Mouse (Mus musculus) intestine, embryonic 15.5 days (tissue): ENCODE results near the gene Hoxc6. TPM values are rescaled to one million over a fixed set of nuclear protein-coding genes. Genes with fewer than 3 reads are reported as not detected.

Experiments
- ATAC-seq: fragments of 200-750 bp; cut with Nextera tagmentation; 2 replicates; pipeline ENCODE4 v1.8.0; 2017; ENCODE audit warnings: moderate TSS enrichment, moderate library complexity
- H3K27ac ChIP-seq: fragments of 300-500 bp; sonication (generic); 2 replicates; pipeline ENCODE4 v1.5.1; 2015; ENCODE audit warnings: mild to moderate bottlenecking, inconsistent platforms
- H3K27me3 ChIP-seq: fragments of 300-500 bp; sonication (generic); replicated peaks from 2 replicates; pipeline ENCODE4 v1.6.1; 2015; ENCODE audit warnings: inconsistent platforms
- H3K36me3 ChIP-seq: fragments of 300-500 bp; sonication (generic); 2 replicates; pipeline ENCODE4 v1.6.1; 2015; ENCODE audit warnings: inconsistent platforms
- H3K4me1 ChIP-seq: fragments of 300-500 bp; sonication (generic); replicated peaks from 2 replicates; pipeline ENCODE4 v1.6.1; 2015; ENCODE audit warnings: inconsistent platforms
- H3K4me2 ChIP-seq: fragments of 300-500 bp; sonication (generic); replicated peaks from 2 replicates; pipeline ENCODE4 v1.6.1; 2015; ENCODE audit warnings: mild to moderate bottlenecking, inconsistent platforms
- H3K4me3 ChIP-seq: fragments of 300-500 bp; sonication (generic); replicated peaks from 2 replicates; pipeline ENCODE4 v1.5.1; 2015; ENCODE audit warnings: inconsistent platforms
- H3K9ac ChIP-seq: fragments of 300-500 bp; sonication (generic); 2 replicates; pipeline ENCODE4 v1.6.1; 2015; ENCODE audit warnings: inconsistent platforms
- H3K9me3 ChIP-seq: fragments of 300-500 bp; sonication (generic); 2 replicates; pipeline ENCODE4 v1.6.1; 2016; ENCODE audit warnings: inconsistent platforms
- WGBS: fragments of 180-500 bp; shearing (Covaris S2); methylation state at CpG from one replicate; pipeline ENCODE4 v1.1.7; 2015; 5-methylcytosine and 5-hydroxymethylcytosine counted together
- polyA plus RNA-seq: library from polyadenylated mRNA; unstranded; fragments of >200 nt; fragmentation: Nextera tagmentation; extraction: Ambion mirVana; gene quantifications from 2 replicates; pipeline ENCODE4 v1.2.1, GENCODE M21; 2015

Hoxc6 gene
- polyA plus RNA-seq, 1 experiment from 2014 or later, result 6.1 TPM

DNA sequence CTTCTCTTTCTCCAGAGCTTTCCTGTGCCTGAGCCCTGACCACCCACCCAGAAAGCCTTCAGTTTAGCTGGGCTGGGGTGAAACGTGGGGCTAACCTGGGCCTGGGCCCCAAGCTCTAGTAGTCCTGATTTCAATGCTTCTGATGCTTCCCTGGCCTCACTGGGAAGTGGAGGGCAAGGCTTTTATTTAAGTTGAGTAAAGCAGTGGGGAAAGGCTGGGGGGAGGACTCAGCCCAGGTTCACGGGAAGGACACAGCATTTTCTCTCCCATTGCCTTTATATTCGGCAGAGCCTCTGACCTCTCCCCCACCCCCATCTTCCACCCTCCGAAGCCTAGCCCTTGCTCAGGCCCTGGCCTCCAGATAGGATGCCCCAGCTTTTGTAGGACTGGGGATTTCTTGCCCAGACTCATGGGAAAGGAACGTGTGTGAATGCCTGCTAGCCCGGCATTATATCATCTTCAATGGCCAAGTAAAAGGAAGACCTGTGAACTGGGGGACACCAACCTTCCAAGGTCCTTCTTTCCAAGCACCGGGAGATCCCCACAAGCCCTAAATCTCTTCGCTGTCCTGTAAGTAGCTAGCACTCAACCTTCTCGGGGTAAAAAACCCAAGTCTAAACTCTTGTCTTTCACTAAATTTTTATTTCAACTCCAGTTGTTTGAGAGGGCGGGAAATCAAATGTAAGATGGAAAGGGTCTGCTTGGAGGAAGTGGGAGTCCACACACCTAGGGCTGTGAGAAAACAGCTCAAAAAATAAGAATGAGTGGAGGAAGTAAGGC is 40.8 kb downstream of the Hoxc6 start:
- Histone ChIP-seq H3K27me3 (peaks cover 68% of the 10 kb centered on the region), H3K4me1 (peaks cover 23% of the 10 kb centered on the region), H3K9me3 (no peaks in the 10 kb centered on the region), H3K36me3 (no peaks in the 10 kb centered on the region), H3K9ac (no peak overlapping the region), H3K4me3 (no peak overlapping the region), H3K27ac (no peak overlapping the region), H3K4me2 (no peak overlapping the region)
- no peak for ATAC-seq
- 36% methylated on average over 10 of the region's 10 CpGs for WGBS

- no peak overlapping the region for H3K4me3 ChIP-seq
- peaks cover 18% of the 10 kb centered on the region for H3K4me1 ChIP-seq
- 23% methylated on average over 3 of the region's 3 CpGs for WGBS
- H3K9me3 ChIP-seq, result no peaks in the 10 kb centered on the region
- peaks cover 64% of the 10 kb centered on the region for H3K27me3 ChIP-seq
- no peak overlapping the region; the same call in 1 of the 2 replicates for H3K27ac ChIP-seq
- no peaks in the 10 kb centered on the region for H3K36me3 ChIP-seq
- H3K4me2 ChIP-seq, result no peak overlapping the region
- no peak for ATAC-seq
- H3K9ac ChIP-seq, result no peak overlapping the region
These were observed 41.6 kb downstream of the Hoxc6 start for GRCm38 (mm10) chr15:103039609-103040008.

GRCm38 (mm10) chr15:103040601-103041000 is 42.5 kb downstream of the Hoxc6 start:
- Histone ChIP-seq H3K36me3 (no peaks in the 10 kb centered on the region), H3K4me1 (peaks cover 12% of the 10 kb centered on the region; the same call in 1 of the 2 replicates), H3K27me3 (peaks cover 60% of the 10 kb centered on the region), H3K9ac (no peak overlapping the region), H3K4me2 (peak overlapping the region; percentile 48), H3K27ac (peak overlapping the region; percentile 57; the same call in 1 of the 2 replicates), H3K4me3 (no peak overlapping the region), H3K9me3 (no peaks in the 10 kb centered on the region)
- ATAC-seq, result no peak
- 30% methylated on average over 12 of the region's 12 CpGs for WGBS

- no peak overlapping the region for H3K9ac ChIP-seq
- ATAC-seq, result no peak
- H3K4me2 ChIP-seq, result no peak overlapping the region
- H3K36me3 ChIP-seq, result no peaks in the 10 kb centered on the region
- no peak overlapping the region for H3K27ac ChIP-seq
- H3K27me3 ChIP-seq, result peaks cover 50% of the 10 kb centered on the region
- peaks cover 12% of the 10 kb centered on the region; the same call in 1 of the 2 replicates for H3K4me1 ChIP-seq
- WGBS, result 40% methylated on average over 5 of the region's 5 CpGs
- no peaks in the 10 kb centered on the region for H3K9me3 ChIP-seq
- H3K4me3 ChIP-seq, result no peak overlapping the region
These were observed 43.6 kb downstream of the Hoxc6 start for GRCm38 (mm10) chr15:103041613-103042012.

- Histone ChIP-seq H3K4me3 (no peak overlapping the region), H3K4me2 (no peak overlapping the region), H3K27me3 (peaks cover 46% of the 10 kb centered on the region), H3K9ac (no peak overlapping the region), H3K27ac (no peak overlapping the region), H3K36me3 (no peaks in the 10 kb centered on the region), H3K9me3 (no peaks in the 10 kb centered on the region), H3K4me1 (peaks cover 12% of the 10 kb centered on the region; the same call in 1 of the 2 replicates)
- WGBS, result 18% methylated on average over 1 of the region's 1 CpGs
- no peak for ATAC-seq
These were observed 44.2 kb downstream of the Hoxc6 start for GRCm38 (mm10) chr15:103042209-103042608.

- H3K4me3 ChIP-seq, result no peak overlapping the region
- ATAC-seq, result no peak
- 0 out of 2 replicates have a peak, but pooled peaks cover 8% of the 10 kb centered on the region for H3K4me1 ChIP-seq
- H3K4me2 ChIP-seq, result no peak overlapping the region
- WGBS, result 76% methylated on average over 2 of the region's 2 CpGs
- H3K36me3 ChIP-seq, result no peaks in the 10 kb centered on the region
- H3K27ac ChIP-seq, result no peak overlapping the region
- H3K27me3 ChIP-seq, result peaks cover 21% of the 10 kb centered on the region
- no peaks in the 10 kb centered on the region for H3K9me3 ChIP-seq
- no peak overlapping the region for H3K9ac ChIP-seq
These were observed 53.6 kb downstream of the Hoxc6 start for GRCm38 (mm10) chr15:103051670-103052069.

DNA sequence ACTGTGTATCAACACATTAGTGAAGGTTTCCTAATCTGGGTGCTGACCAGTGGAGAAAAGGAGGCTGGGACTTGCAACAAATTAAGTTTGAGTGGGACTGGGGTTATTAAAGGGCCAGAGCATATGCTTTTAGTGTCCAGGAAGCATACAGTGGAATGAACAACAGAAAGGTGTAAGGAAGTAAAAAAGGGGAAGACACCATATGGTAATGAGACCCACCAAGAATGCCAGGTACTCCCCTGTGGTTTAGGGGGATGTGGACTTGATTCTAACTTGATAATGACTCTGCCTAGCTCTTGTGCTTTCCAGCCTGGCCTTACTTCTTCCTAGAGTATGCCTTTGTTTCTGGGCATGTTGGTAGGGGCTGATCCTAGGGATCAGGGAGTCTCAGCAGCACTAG is 55.2 kb downstream of the Hoxc6 start:
- H3K36me3 ChIP-seq, result no peaks in the 10 kb centered on the region
- H3K27me3 ChIP-seq, result peaks cover 21% of the 10 kb centered on the region
- no peaks in the 10 kb centered on the region for H3K9me3 ChIP-seq
- no peak for ATAC-seq
- no peak overlapping the region for H3K4me3 ChIP-seq
- no peak overlapping the region for H3K4me2 ChIP-seq
- H3K27ac ChIP-seq, result no peak overlapping the region
- H3K9ac ChIP-seq, result no peak overlapping the region
- peaks cover 12% of the 10 kb centered on the region; the same call in 1 of the 2 replicates for H3K4me1 ChIP-seq

- Histone ChIP-seq H3K4me3 (no peak overlapping the region), H3K9ac (no peak overlapping the region), H3K9me3 (no peaks in the 10 kb centered on the region), H3K4me1 (peaks cover 17% of the 10 kb centered on the region), H3K27ac (no peak overlapping the region), H3K27me3 (peaks cover 18% of the 10 kb centered on the region), H3K36me3 (no peaks in the 10 kb centered on the region), H3K4me2 (no peak overlapping the region)
- WGBS, result 63% methylated on average over 2 of the region's 2 CpGs
- no peak for ATAC-seq
These were observed 58.3 kb downstream of the Hoxc6 start for GRCm38 (mm10) chr15:103056396-103056795.

- Histone ChIP-seq H3K9me3 (no peaks in the 10 kb centered on the region), H3K4me1 (peaks cover 20% of the 10 kb centered on the region), H3K4me2 (peak overlapping the region; percentile 64), H3K4me3 (0 out of 2 replicates have a peak overlapping the region, but pooled peaks have one; percentile 25), H3K9ac (peak overlapping the region; percentile 38), H3K27me3 (peaks cover 12% of the 10 kb centered on the region; the same call in 1 of the 2 replicates), H3K36me3 (no peaks in the 10 kb centered on the region), H3K27ac (peak overlapping the region; percentile 92)
- WGBS, result 23% methylated on average over 12 of the region's 12 CpGs
- ATAC-seq, result no peak
These were observed 60.7 kb downstream of the Hoxc6 start for GRCm38 (mm10) chr15:103058715-103059114.

- 7% methylated on average over 21 of the region's 21 CpGs for WGBS
- H3K36me3 ChIP-seq, result no peaks in the 10 kb centered on the region
- H3K4me2 ChIP-seq, result peak overlapping the region; percentile 64
- H3K4me3 ChIP-seq, result peak overlapping the region; percentile 25
- H3K27me3 ChIP-seq, result peaks cover 12% of the 10 kb centered on the region; the same call in 1 of the 2 replicates
- peak overlapping the region; percentile 43 for H3K9ac ChIP-seq
- H3K9me3 ChIP-seq, result no peaks in the 10 kb centered on the region
- peaks cover 20% of the 10 kb centered on the region for H3K4me1 ChIP-seq
- H3K27ac ChIP-seq, result peak overlapping the region; percentile 92
- ATAC-seq, result no peak
These were observed 61.4 kb downstream of the Hoxc6 start for GRCm38 (mm10) chr15:103059393-103059992.

- Histone ChIP-seq H3K9ac (peak overlapping the region; percentile 43; the same call in 1 of the 2 replicates), H3K27ac (peak overlapping the region; percentile 92)
These were observed 61.9 kb downstream of the Hoxc6 start for GRCm38 (mm10) chr15:103060021-103060340.

GRCm38 (mm10) chr15:103060341-103061130 is 62.5 kb downstream of the Hoxc6 start:
- peak; percentile 63 for ATAC-seq
- peaks cover 20% of the 10 kb centered on the region for H3K4me1 ChIP-seq
- peaks cover 10% of the 10 kb centered on the region; the same call in 1 of the 2 replicates for H3K27me3 ChIP-seq
- peak overlapping the region; percentile 26 for H3K4me3 ChIP-seq
- no peaks in the 10 kb centered on the region for H3K9me3 ChIP-seq
- peak overlapping the region; percentile 64 for H3K4me2 ChIP-seq
- H3K27ac ChIP-seq, result peak overlapping the region; percentile 92
- WGBS, result 8% methylated on average over 36 of the region's 36 CpGs
- H3K9ac ChIP-seq, result peak overlapping the region; percentile 43; the same call in 1 of the 2 replicates
- no peaks in the 10 kb centered on the region for H3K36me3 ChIP-seq

More at GRCm38 (mm10) chr15:103060021-103060340, 61.9 kb downstream of the Hoxc6 start:
- Histone ChIP-seq H3K4me2 (peak overlapping the region; percentile 64), H3K4me3 (peak overlapping the region; percentile 25), H3K9me3 (no peaks in the 10 kb centered on the region), H3K36me3 (no peaks in the 10 kb centered on the region), H3K27me3 (peaks cover 10% of the 10 kb centered on the region; the same call in 1 of the 2 replicates), H3K4me1 (peaks cover 18% of the 10 kb centered on the region)
- WGBS, result 23% methylated on average over 11 of the region's 11 CpGs
- peak; percentile 38; the same call in 1 of the 2 replicates for ATAC-seq
